Mouse (Mus musculus): ENCODE results near the gene Nabp1.
"Not testable (repeated sequence)": the region's sequence is repeated elsewhere in the genome, so short reads cannot be mapped to it uniquely, and the experiment has no call there.

Gene Nabp1

GRCm38 (mm10) chr1:51493592-51494307, 15.5 kb upstream of the Nabp1 start:
- in situ Hi-C loops (cut with MboI, MseI), result no loop called here

DNA sequence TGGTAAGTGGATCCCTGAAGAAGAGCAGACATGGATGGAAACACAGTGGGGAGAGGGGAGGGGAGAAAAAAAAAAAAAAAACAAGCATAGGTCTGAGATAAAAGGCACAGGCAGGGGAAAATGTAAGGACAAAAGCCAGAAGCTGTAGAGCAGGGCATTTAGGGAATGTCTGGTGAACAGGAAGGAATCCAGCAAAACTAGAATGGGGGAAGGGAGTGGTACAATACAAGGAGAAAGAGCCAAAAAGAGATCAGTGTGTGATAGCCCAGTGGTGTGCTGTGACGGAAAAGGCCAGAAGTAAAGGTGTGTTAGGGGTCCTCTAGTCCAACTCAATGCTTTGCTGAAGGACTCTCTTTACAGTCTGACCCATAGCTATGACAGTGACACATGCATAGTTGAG, 8.1 kb upstream of the Nabp1 start:
- in situ Hi-C loops (cut with MboI, MseI), result no loop called here

GRCm38 (mm10) chr1:51480386-51480785, 2.2 kb upstream of the Nabp1 start:
- in situ Hi-C loops (cut with MboI, MseI), result loop anchor here in 1 of 2 experiments (5.0 kb wide), 1 partner anchor 42 kb away; no protein-coding TSS in a partner anchor

- in situ Hi-C loops (cut with MboI, MseI), result loop anchor here in 1 of 2 experiments (5.0 to 10.0 kb wide), 2 partner anchors 43 to 1365 kb away; partner anchors contain the start of gene Hibch
Measured at GRCm38 (mm10) chr1:51479691-51480090, 1.5 kb upstream of the Nabp1 start.

- in situ Hi-C loops (cut with MboI, MseI), result loop anchor here in 1 of 2 experiments (10.0 kb wide), 1 partner anchor 1366 kb away; the partner anchor contains the start of gene Hibch
Measured at GRCm38 (mm10) chr1:51479027-51479329, 753 bp upstream of the Nabp1 start.

- in situ Hi-C loops (cut with MboI, MseI), result loop anchor here in 1 of 2 experiments (10.0 kb wide), 1 partner anchor 1367 kb away; the partner anchor contains the start of gene Hibch
Measured at GRCm38 (mm10) chr1:51477656-51478081, 556 bp downstream of the Nabp1 start.

GRCm38 (mm10) chr1:51476405-51476804, 1.8 kb downstream of the Nabp1 start:
- in situ Hi-C loops (cut with MboI, MseI), result loop anchor here in 1 of 2 experiments (10.0 kb wide), 1 partner anchor 1368 kb away; the partner anchor contains the start of gene Hibch

- in situ Hi-C loops (cut with MboI, MseI), result no loop called here
Measured at GRCm38 (mm10) chr1:51468077-51468476, 10.1 kb downstream of the Nabp1 start.

DNA sequence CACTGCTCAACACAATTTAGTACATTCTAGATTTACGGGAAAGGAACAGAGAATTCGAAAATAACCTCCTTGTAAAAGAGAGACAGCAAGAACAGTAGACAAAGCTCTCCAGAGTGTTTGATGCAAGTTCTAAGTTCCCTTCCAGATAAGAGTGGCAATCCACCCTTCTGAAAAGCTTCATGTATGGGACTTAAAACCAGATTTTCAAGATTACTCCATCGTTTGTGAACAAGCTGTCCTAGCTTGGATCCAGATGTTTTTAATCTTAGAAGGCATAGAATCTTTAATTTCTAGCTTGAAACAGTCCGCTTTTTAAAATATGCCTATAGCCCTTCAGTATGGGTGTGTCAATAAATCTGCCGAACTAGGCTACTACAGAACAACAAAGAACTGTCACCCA, 11.0 kb downstream of the Nabp1 start:
- in situ Hi-C loops (cut with MboI, MseI), result no loop called here

GRCm38 (mm10) chr1:51466385-51466784, 11.8 kb downstream of the Nabp1 start:
- in situ Hi-C loops (cut with MboI, MseI), result no loop called here

GRCm38 (mm10) chr1:51465285-51465684, 12.9 kb downstream of the Nabp1 start:
- in situ Hi-C loops (cut with MboI, MseI), result no loop called here

DNA sequence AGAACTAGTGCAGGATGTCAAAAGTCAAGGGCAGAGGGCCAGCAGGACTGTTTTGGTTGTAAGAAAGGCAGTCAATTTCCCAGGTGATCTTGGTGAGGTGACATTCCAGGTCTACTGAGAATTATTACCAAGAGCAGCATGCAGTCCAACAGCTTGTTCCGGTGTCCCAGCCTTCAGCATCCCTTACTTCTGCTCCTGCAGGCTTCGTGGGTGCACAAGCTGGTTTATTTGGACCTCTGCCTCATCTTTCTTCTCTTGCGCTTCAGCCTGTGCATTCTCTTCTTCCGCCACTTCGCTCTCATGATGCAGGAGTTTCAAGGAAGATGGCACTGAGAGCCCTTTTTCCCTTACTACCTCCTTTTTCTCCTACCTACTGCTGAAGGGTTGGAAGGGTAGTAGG, 15.2 kb downstream of the Nabp1 start:
- in situ Hi-C loops (cut with MboI, MseI), result loop anchor here (5.0 kb wide), 1 partner anchor 134 kb away; no protein-coding TSS in a partner anchor

DNA sequence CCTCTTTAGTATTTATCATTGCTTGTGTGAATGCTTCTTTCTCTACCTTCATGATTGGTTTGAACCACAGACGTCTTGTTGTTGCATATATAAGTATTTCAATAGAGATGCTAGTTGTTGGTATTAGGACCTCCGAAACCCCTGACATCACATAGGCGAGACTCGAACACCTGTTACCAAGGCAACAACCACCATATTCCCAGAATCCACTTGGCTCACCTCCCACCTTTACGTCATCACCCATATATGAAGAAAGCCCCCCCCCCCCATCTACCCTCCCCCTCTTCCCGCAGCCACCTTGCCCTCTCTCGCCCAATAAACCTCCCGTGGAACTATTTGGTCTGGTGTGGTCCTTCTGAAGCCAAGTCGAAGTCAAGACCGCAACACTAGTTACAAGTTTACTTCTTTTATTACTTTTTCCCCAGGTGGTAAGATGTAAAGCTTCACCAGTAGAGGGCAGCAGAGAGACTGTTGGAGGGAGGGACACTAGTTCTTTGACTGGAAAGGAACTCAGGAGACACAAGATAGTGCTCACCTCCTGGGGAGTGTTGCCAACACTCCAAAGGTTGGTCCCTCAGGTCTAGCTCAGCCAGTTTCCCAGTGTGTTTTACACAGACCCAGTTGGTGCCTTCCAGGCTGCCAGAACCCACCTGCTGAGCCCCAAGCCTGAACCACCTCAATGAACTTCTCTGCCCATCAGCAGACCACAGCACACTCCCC, 19.3 kb downstream of the Nabp1 start:
- in situ Hi-C loops (cut with MboI, MseI), result no loop called here

- in situ Hi-C loops (cut with MboI, MseI), result no loop called here
Measured at GRCm38 (mm10) chr1:51458089-51458488, 20.1 kb downstream of the Nabp1 start.

- in situ Hi-C loops (cut with MboI, MseI), result no loop called here
Measured at GRCm38 (mm10) chr1:51457249-51457648, 21.0 kb downstream of the Nabp1 start.

GRCm38 (mm10) chr1:51448789-51449188, 29.4 kb downstream of the Nabp1 start:
- in situ Hi-C loops (cut with MboI, MseI), result no loop called here

DNA sequence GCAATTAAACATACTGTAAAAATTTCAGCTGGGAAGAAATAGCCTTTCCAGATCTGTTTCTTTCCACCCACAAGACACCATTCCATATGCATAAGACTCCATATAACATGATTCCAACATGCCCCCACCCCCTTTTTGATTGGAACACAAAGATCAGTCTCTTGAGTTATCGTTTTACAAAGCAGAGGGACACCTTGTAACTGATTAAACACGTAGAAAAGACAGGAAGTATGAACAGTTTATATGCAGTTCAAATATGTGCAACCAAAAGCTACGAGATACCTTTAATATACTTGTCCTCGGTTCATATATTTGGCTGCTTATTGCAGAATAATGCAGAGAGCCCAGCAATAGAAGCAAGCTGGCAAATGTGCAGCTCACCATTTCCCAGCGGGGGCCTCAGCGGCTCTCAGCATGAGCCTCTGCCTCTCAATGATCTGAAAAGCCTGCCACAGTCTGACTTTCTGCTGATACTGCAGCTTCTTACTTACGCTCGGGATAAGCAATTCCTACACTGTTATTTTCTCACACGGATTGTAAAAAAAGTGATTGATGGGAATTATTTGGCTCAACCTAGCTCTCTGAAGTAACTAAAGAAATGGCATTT, 32.3 kb downstream of the Nabp1 start:
- in situ Hi-C loops (cut with MboI, MseI), result no loop called here

DNA sequence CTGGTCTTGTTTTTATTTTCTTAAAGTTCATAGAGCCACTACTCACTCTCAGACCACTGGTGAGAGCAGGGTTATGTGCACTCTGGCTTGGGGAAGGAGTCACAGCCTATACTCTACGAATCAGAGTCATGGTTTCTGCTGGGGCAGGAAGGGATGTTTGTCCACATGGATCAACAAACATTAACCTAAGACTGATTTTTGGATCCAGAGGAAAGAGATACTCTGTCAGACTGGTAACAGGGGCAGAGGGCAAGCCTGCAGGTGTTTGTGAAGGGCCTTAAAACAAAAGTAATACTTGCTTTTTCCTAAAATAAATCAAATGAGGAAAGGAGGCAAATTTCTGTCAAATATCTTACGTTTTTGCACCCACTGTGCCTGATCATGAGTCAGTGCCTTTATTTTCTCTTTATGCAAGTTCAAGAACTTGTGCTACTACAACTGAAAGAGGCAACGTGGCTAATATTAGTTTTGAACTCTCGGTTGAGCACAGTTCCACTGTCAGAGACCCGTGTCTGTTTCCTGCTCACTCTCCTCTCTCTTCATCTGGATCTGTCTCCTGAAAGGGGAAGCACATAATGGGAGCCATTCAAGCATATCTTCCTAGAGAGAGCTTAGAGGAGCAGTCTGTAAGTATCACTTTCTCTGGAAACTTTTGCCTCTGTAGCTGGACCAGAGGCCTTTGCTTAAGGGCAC, 32.9 kb downstream of the Nabp1 start:
- in situ Hi-C loops (cut with MboI, MseI), result no loop called here

GRCm38 (mm10) chr1:51429775-51430174, 48.5 kb downstream of the Nabp1 start:
- in situ Hi-C loops (cut with MboI, MseI), result no loop called here

- in situ Hi-C loops (cut with MboI, MseI), result no loop called here
Measured at GRCm38 (mm10) chr1:51426298-51426697, 51.9 kb downstream of the Nabp1 start.

- in situ Hi-C loops (cut with MboI, MseI), result not testable (repeated sequence)
Measured at GRCm38 (mm10) chr1:51421029-51421428, 57.2 kb downstream of the Nabp1 start.

DNA sequence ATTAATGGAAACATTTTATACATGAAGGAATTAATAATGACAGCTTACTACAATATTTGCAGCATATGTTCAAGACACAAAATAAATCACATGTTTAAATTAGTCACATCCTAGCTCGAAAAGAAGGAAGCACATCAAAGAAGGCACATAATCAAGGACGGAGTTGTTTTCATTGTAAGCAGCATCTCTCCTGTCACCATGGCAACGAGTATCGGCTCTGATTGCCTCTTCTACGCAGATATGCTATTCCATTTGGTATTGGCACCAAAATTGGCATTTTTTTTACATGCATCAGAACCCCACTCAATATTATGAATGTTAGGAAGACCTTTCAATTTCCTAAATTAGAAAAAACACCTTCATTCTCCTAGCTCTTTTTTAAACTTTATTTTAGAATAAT, 59.5 kb downstream of the Nabp1 start:
- in situ Hi-C loops (cut with MboI, MseI), result no loop called here
